In genomic region chr5:114647211-114647974, GRCm38 (mm10) we compare ENCODE assay signal across 8 mouse cellular contexts. TPM values are rescaled to one million over a fixed set of nuclear protein-coding genes. Genes with fewer than 3 reads are reported as not detected.
A peak's percentile ranks its signal among the peaks of the same experiment; 100 is the strongest.
DNase-seq lines count a peak whose midpoint lies in the region; ATAC-seq and TF ChIP-seq lines count a peak whose summit lies in the region.

No protein-coding gene starts in this region.

- no peak for TF ChIP-seq POLR2A in heart, adult 2 months (IDR thresholded peaks at IDR 0.05; ENCODE audit: insufficient read depth, low read depth, low read length)

- H3K36me3 ChIP-seq in heart, adult 2 months (ENCODE audit: control insufficient read depth, insufficient read depth, low read length) = no peaks in the 10 kb centered on the region
- H3K36me3 ChIP-seq in heart, embryonic 14.5 days (ENCODE audit: control insufficient read depth, insufficient read depth, low read length) = no peaks in the 10 kb centered on the region
- H3K36me3 ChIP-seq in megakaryocyte, embryonic 14.5 days (replicated peaks; ENCODE audit: low read length) = no peaks in the 10 kb centered on the region

- H3K27me3 ChIP-seq in heart, adult 2 months (ENCODE audit: control insufficient read depth, insufficient read depth, low read length) = no peaks in the 10 kb centered on the region
- H3K27me3 ChIP-seq in heart, embryonic 14.5 days (ENCODE audit: control insufficient read depth, insufficient read depth, low read length) = peaks cover 54% of the 10 kb centered on the region
- H3K27me3 ChIP-seq in megakaryocyte, embryonic 14.5 days (replicated peaks) = peaks cover 62% of the 10 kb centered on the region

- intact Hi-C loops in heart, adult 2 months (cut with DNase I) = no loop called here
- intact Hi-C loops in heart, postnatal 25 days (cut with DNase I) = no loop called here

- no peak for ATAC-seq in heart, embryonic 14.5 days (ENCODE audit: insufficient number of reproducible peaks, insufficient read depth, low FRiP score, low read depth)

- no peak for TF ChIP-seq CTCF in heart, adult 2 months (IDR thresholded peaks at IDR 0.05)

- H3K27ac ChIP-seq in heart, adult 2 months = 0 out of 2 replicates have a peak overlapping the region, but pooled peaks have one; percentile 10
- no peak overlapping the region for H3K27ac ChIP-seq in heart, embryonic 14.5 days (replicated peaks in 1 of 2; ENCODE audit: control insufficient read depth in 1 of 2, insufficient read depth in 1 of 2, low read depth in 2 of 2, low read length in 2 of 2)

- no peaks in the 10 kb centered on the region for H3K79me2 ChIP-seq in heart, adult 2 months (replicated peaks; ENCODE audit: control insufficient read depth, insufficient read depth, low read length)

- peaks cover 1% of the 10 kb centered on the region for H3K4me1 ChIP-seq in heart, adult 2 months (ENCODE audit: control insufficient read depth, insufficient read depth, low read length)
- peaks cover 10% of the 10 kb centered on the region in 2 experiments; a peak in 3 of 4 replicates for H3K4me1 ChIP-seq in heart, embryonic 14.5 days (ENCODE audit: control insufficient read depth in 2 of 2, insufficient read depth in 2 of 2, low read length in 2 of 2)
- H3K4me1 ChIP-seq in megakaryocyte, embryonic 14.5 days = peaks cover 81% of the 10 kb centered on the region

- peak; percentile 49 to 50 for DNase-seq in heart, adult 2 months
- DNase-seq in heart, postnatal 25 days (ENCODE audit: low spot score) = no peak
- DNase-seq in c-Kit-positive CD71-positive TER-119-negative erythroid progenitor cells, embryonic 14.5 days (ENCODE audit: low read depth) = peak; percentile 33
- DNase-seq in kidney, postnatal 14 days = peak; percentile 71
- peak; percentile 68 for DNase-seq in testis, postnatal 10 days (ENCODE audit: low spot score)
- DNase-seq in layer of hippocampus, adult 8-10 months (ENCODE audit: low spot score in 2 of 2) = no peak

- peak overlapping the region; percentile 67 for H3K4me2 ChIP-seq in heart, embryonic 14.5 days (ENCODE audit: low read length)

- H3K9ac ChIP-seq in heart, adult 2 months (ENCODE audit: low read depth, low read length) = peak overlapping the region; percentile 32
- H3K9ac ChIP-seq in heart, embryonic 14.5 days (ENCODE audit: low read length) = peak overlapping the region; percentile 47

- H3K9me3 ChIP-seq in heart, embryonic 14.5 days (ENCODE audit: control insufficient read depth, low read length) = no peaks in the 10 kb centered on the region
- H3K9me3 ChIP-seq in megakaryocyte, embryonic 14.5 days = no peaks in the 10 kb centered on the region

- no peak for TF ChIP-seq EP300 in heart, adult 2 months (IDR thresholded peaks at IDR 0.05; ENCODE audit: insufficient read depth, low read depth, low read length)

- 8% methylated on average over 27 of the region's 27 CpGs for WGBS in heart, adult 2 months
- WGBS in heart, embryonic 14.5 days = 4% methylated on average over 27 of the region's 27 CpGs

- no peak overlapping the region; the same call in 1 of the 2 replicates for H3K4me3 ChIP-seq in heart, adult 2 months
- peak overlapping the region; percentile 29 to 32 for H3K4me3 ChIP-seq in heart, embryonic 14.5 days (ENCODE audit: control insufficient read depth in 1 of 2, insufficient read depth in 1 of 2, low read depth in 1 of 2, low read length in 2 of 2)
- H3K4me3 ChIP-seq in megakaryocyte, embryonic 14.5 days (replicated peaks) = peak overlapping the region; percentile 71

RNA-seq across cellular contexts. Expression of gene Trpv4, which starts 10.8 kb away (rescaled TPM):
- total RNA-seq in heart, adult 2 months (2021) = 1 to 10 TPM; 3.6 to 5.1 TPM
- polyA plus RNA-seq in heart, adult 2 months (2012; rRNA removed) = 4.6 and 7.5 TPM in 2 replicates
- total RNA-seq in heart, postnatal 25 days (2021) = 1 to 10 TPM; 5.1 to 5.3 TPM
- polyA plus RNA-seq in heart, embryonic 14.5 days (2014; fragmentation: Nextera tagmentation; extraction: Ambion mirVana) = 0.78 and 0.84 TPM in 2 replicates
- 1.5 and 2.1 TPM in 2 replicates for polyA plus RNA-seq in megakaryocyte, embryonic 14.5 days (2012; ENCODE audit: insufficient read depth, low replicate concordance)
- total RNA-seq in layer of hippocampus, adult 8-10 months (2022) = 1 to 10 TPM; 1.6 to 2.5 (median 1.9) TPM

RNA-seq across cellular contexts. Expression of gene Gltp, which starts 43.4 kb away (rescaled TPM):
- 10 to 100 TPM; 14.2 to 17.0 TPM for total RNA-seq in heart, adult 2 months (2021)
- 36.3 and 37.8 TPM in 2 replicates for polyA plus RNA-seq in heart, adult 2 months (2012; rRNA removed)
- 10 to 100 TPM; 17.1 to 18.0 TPM for total RNA-seq in heart, postnatal 25 days (2021)
- 39.1 and 40.6 TPM in 2 replicates for polyA plus RNA-seq in heart, embryonic 14.5 days (2014; fragmentation: Nextera tagmentation; extraction: Ambion mirVana)
- polyA plus RNA-seq in megakaryocyte, embryonic 14.5 days (2012; ENCODE audit: insufficient read depth, low replicate concordance) = 38.6 and 56.2 TPM in 2 replicates
- total RNA-seq in layer of hippocampus, adult 8-10 months (2022) = 10 to 100 TPM; 26.3 to 46.1 (median 33.8) TPM

Comparison
In these comparisons a context has a peak if more than half of its experiments do, and no peak if none do; other contexts are left out.
1. DNase-seq: peak in heart, adult 2 months (2 of 2), c-Kit-positive CD71-positive TER-119-negative erythroid progenitor cells, embryonic 14.5 days (single experiment), kidney, postnatal 14 days (single experiment) and testis, postnatal 10 days (single experiment); none in heart, postnatal 25 days (single experiment) and layer of hippocampus, adult 8-10 months (0 of 2).